Mouse (Mus musculus): ENCODE data around the gene Fam189a1.

Gene Fam189a1

GRCm38 (mm10) chr7:64830214-64830995 is 326.0 kb downstream of the Fam189a1 start:
- DNase-seq (ENCODE audit: low spot score in 2 of 2): no peak

GRCm38 (mm10) chr7:64821081-64821480 is 335.3 kb downstream of the Fam189a1 start:
- no peak for DNase-seq (ENCODE audit: low spot score in 2 of 2)

GRCm38 (mm10) chr7:64819683-64820082 is 336.7 kb downstream of the Fam189a1 start:
- no peak for DNase-seq (ENCODE audit: low spot score in 2 of 2)

GRCm38 (mm10) chr7:64808876-64809275 is 347.5 kb downstream of the Fam189a1 start:
- no peak for DNase-seq (ENCODE audit: low spot score in 2 of 2)

GRCm38 (mm10) chr7:64805100-64805499 is 351.3 kb downstream of the Fam189a1 start:
- no peak for DNase-seq (ENCODE audit: low spot score in 2 of 2)

- DNase-seq (ENCODE audit: low spot score in 2 of 2): no peak
Measured at GRCm38 (mm10) chr7:64795554-64795953, 360.8 kb downstream of the Fam189a1 start.

- no peak for DNase-seq (ENCODE audit: low spot score in 2 of 2)
Measured at GRCm38 (mm10) chr7:64792031-64792430, 364.3 kb downstream of the Fam189a1 start.

GRCm38 (mm10) chr7:64791145-64791544 is 365.2 kb downstream of the Fam189a1 start:
- no peak for DNase-seq (ENCODE audit: low spot score in 2 of 2)

- no peak for DNase-seq (ENCODE audit: low spot score in 2 of 2)
Measured at GRCm38 (mm10) chr7:64785040-64785439, 371.3 kb downstream of the Fam189a1 start.

- peak; percentile 77 to 84 for DNase-seq (ENCODE audit: low spot score in 2 of 2)
Measured at GRCm38 (mm10) chr7:64779501-64779900, 376.9 kb downstream of the Fam189a1 start.

GRCm38 (mm10) chr7:64776708-64777489 is 379.5 kb downstream of the Fam189a1 start:
- peak; percentile 53 to 71 for DNase-seq (ENCODE audit: low spot score in 2 of 2)

GRCm38 (mm10) chr7:64773465-64773864 is 382.9 kb downstream of the Fam189a1 start:
- no peak for DNase-seq (ENCODE audit: low spot score in 2 of 2)

GRCm38 (mm10) chr7:64770779-64771390 is 385.5 kb downstream of the Fam189a1 start:
- DNase-seq (ENCODE audit: low spot score in 2 of 2): no peak

GRCm38 (mm10) chr7:64769768-64770167 is 386.6 kb downstream of the Fam189a1 start:
- DNase-seq (ENCODE audit: low spot score in 2 of 2): no peak

- DNase-seq (ENCODE audit: low spot score in 2 of 2): no peak
Measured at GRCm38 (mm10) chr7:64765595-64765994, 390.8 kb downstream of the Fam189a1 start.

GRCm38 (mm10) chr7:64755141-64755540 is 401.2 kb downstream of the Fam189a1 start:
- DNase-seq (ENCODE audit: low spot score in 2 of 2): no peak

- DNase-seq (ENCODE audit: low spot score in 2 of 2): no peak
Measured at GRCm38 (mm10) chr7:64754161-64754560, 402.2 kb downstream of the Fam189a1 start.

GRCm38 (mm10) chr7:64753678-64754077 is 402.7 kb downstream of the Fam189a1 start:
- no peak for DNase-seq (ENCODE audit: low spot score in 2 of 2)

GRCm38 (mm10) chr7:64752133-64752532 is 404.2 kb downstream of the Fam189a1 start:
- DNase-seq (ENCODE audit: low spot score in 2 of 2): peak; percentile 67 to 76

GRCm38 (mm10) chr7:64751465-64751864 is 404.9 kb downstream of the Fam189a1 start:
- peak; percentile 69 to 73 for DNase-seq (ENCODE audit: low spot score in 2 of 2)

- DNase-seq (ENCODE audit: low spot score in 2 of 2): peak in 1 of 2 experiments; percentile 63
Measured at GRCm38 (mm10) chr7:64743610-64744009, 412.8 kb downstream of the Fam189a1 start.

All from right cerebral cortex, postnatal 36 days (tissue).